Mouse (Mus musculus) kidney, adult 2 months (tissue): ENCODE data around the gene Rabac1. TPM values are rescaled to one million over a fixed set of nuclear protein-coding genes. Genes with fewer than 3 reads are reported as not detected.

Experiments used
- DNase-seq: peaks from one replicate; pipeline ENCODE4 v3.0.0; 2021
- H3K27ac ChIP-seq: fragments of 200-500 bp; 2 replicates; pipeline ENCODE4 v1.5.1; 2012; ENCODE audit warnings: low read depth, low read length, control low read depth, inconsistent platforms; ENCODE audit not compliant: insufficient read depth
- H3K27me3 ChIP-seq: fragments of 200-500 bp; replicated peaks from 2 replicates; pipeline ENCODE4 v1.6.1; 2012; ENCODE audit warnings: mild to moderate bottlenecking, moderate library complexity, low read length, inconsistent platforms; ENCODE audit not compliant: control insufficient read depth, insufficient read depth
- H3K36me3 ChIP-seq: fragments of 200-500 bp; 2 replicates; pipeline ENCODE4 v1.6.1; 2012; ENCODE audit warnings: mild to moderate bottlenecking, moderate library complexity, low read length, inconsistent platforms; ENCODE audit not compliant: control insufficient read depth, insufficient read depth
- H3K4me1 ChIP-seq: fragments of 200-500 bp; 2 replicates; pipeline ENCODE4 v1.6.1; 2011; ENCODE audit warnings: low read length; ENCODE audit not compliant: control insufficient read depth, insufficient read depth
- H3K4me3 ChIP-seq: fragments of 200-500 bp; 2 replicates; pipeline ENCODE4 v1.5.1; 2011; ENCODE audit warnings: mild to moderate bottlenecking, low read depth, low read length, control low read depth; ENCODE audit not compliant: insufficient read depth
- CTCF ChIP-seq: fragments of 200-500 bp; conservative IDR thresholded peaks from 2 replicates; pipeline ENCODE4 v1.5.1; 2011; ENCODE audit warnings: low read depth, mild to moderate bottlenecking, control low read depth, low read length, moderate library complexity, mixed read lengths; ENCODE audit not compliant: insufficient read depth, insufficient read length
- POLR2A ChIP-seq: fragments of 200-500 bp; IDR thresholded peaks from one replicate; pipeline ENCODE4 v1.6.1; 2011; ENCODE audit warnings: low read depth, low read length, control low read depth
- WGBS: fragments of 180-500 bp; shearing (Covaris S2); methylation state at CpG from one replicate; pipeline ENCODE4 v1.1.7; 2018; 5-methylcytosine and 5-hydroxymethylcytosine counted together
- polyA plus RNA-seq: library from polyadenylated mRNA; depleted of rRNA; stranded (reverse); fragments of >200 nt; gene quantifications from 2 replicates; pipeline ENCODE4 v1.2.3, GENCODE M21; 2012

Rabac1 gene
- polyA plus RNA-seq, 1 experiment = 549 TPM

- 60% methylated on average over 7 of the region's 7 CpGs for WGBS
- no peaks in the 10 kb centered on the region; the same call in 1 of the 2 replicates for H3K27me3 ChIP-seq
- H3K36me3 ChIP-seq = no peaks in the 10 kb centered on the region
- DNase-seq = no peak
- TF ChIP-seq CTCF (no peak), POLR2A (no peak)
- H3K4me1 ChIP-seq = no peaks in the 10 kb centered on the region
- H3K27ac ChIP-seq = no peak overlapping the region
- no peak overlapping the region for H3K4me3 ChIP-seq
Measured at GRCm38 (mm10) chr7:25000211-25000610, 27.7 kb upstream of the Rabac1 start.

- Histone ChIP-seq H3K27me3 (no peaks in the 10 kb centered on the region), H3K4me1 (no peaks in the 10 kb centered on the region), H3K27ac (no peak overlapping the region), H3K36me3 (no peaks in the 10 kb centered on the region), H3K4me3 (no peak overlapping the region)
- DNase-seq = no peak
- TF ChIP-seq POLR2A = no peak
- no peak for TF ChIP-seq CTCF
- WGBS = 61% methylated on average over 6 of the region's 6 CpGs
Measured at GRCm38 (mm10) chr7:24993081-24993480, 20.5 kb upstream of the Rabac1 start.

GRCm38 (mm10) chr7:24990478-24990877 is 17.9 kb upstream of the Rabac1 start:
- Histone ChIP-seq H3K27ac (no peak overlapping the region), H3K27me3 (no peaks in the 10 kb centered on the region), H3K4me1 (no peaks in the 10 kb centered on the region), H3K36me3 (no peaks in the 10 kb centered on the region), H3K4me3 (no peak overlapping the region)
- no peak for TF ChIP-seq POLR2A
- no peak for TF ChIP-seq CTCF
- no peak for DNase-seq
- 82% methylated on average over 8 of the region's 8 CpGs for WGBS

DNA sequence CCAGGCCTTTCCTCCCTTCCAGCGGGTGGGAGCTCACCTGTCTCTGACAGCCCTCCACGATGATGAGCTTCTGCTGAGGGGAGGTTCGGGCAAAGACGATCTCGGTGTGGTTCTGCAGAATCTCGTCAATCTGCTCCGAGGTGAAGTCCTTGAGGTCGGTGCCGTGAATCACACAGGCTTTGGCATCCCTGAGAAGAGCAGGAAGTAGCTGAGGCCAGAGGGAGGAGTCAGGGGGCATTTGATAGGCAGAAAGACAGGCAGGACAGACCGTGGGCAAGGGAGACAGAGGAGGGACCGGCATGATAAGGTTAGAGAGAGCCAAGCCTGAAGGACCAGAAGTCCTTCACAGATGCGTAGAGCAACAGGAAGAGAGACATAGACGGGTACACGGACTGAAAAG is 15.4 kb upstream of the Rabac1 start:
- H3K36me3 ChIP-seq = no peaks in the 10 kb centered on the region
- no peak for DNase-seq
- TF ChIP-seq POLR2A (no peak), CTCF (no peak)
- no peak overlapping the region for H3K27ac ChIP-seq
- WGBS = 79% methylated on average over 14 of the region's 14 CpGs
- H3K4me3 ChIP-seq = no peak overlapping the region
- H3K4me1 ChIP-seq = no peaks in the 10 kb centered on the region
- H3K27me3 ChIP-seq = no peaks in the 10 kb centered on the region

- 63% methylated on average over 5 of the region's 5 CpGs for WGBS
- Histone ChIP-seq H3K27me3 (no peaks in the 10 kb centered on the region), H3K27ac (no peak overlapping the region), H3K4me1 (no peaks in the 10 kb centered on the region), H3K4me3 (no peak overlapping the region), H3K36me3 (no peaks in the 10 kb centered on the region)
- TF ChIP-seq POLR2A = no peak
- 0 out of 2 replicates have a peak, but pooled peaks have one; percentile 29 for TF ChIP-seq CTCF
- DNase-seq = no peak
Measured at GRCm38 (mm10) chr7:24985799-24986198, 13.2 kb upstream of the Rabac1 start.

DNA sequence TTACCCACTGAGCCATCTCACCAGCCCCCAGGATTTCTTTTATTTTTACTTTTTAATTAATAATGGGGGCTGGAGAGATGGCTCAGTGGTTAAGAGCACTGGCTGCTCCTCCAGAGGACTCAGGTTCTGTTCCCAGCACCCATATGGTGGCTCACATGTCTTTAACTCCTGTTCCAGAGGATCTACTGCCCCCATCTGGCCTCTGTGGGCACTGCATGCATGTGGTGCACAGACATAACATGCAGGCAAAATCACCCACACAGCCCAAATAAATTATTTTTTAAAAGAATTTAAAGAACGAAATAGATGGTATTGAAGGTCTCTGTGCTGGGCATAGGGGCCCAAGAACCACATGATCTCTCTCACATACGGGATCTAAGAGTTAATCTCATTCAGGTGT is 11.8 kb upstream of the Rabac1 start:
- Histone ChIP-seq H3K27ac (no peak overlapping the region), H3K4me1 (no peaks in the 10 kb centered on the region), H3K27me3 (no peaks in the 10 kb centered on the region), H3K36me3 (no peaks in the 10 kb centered on the region), H3K4me3 (no peak overlapping the region)
- TF ChIP-seq CTCF (no peak), POLR2A (no peak)
- WGBS = 96% methylated on average over 2 of the region's 2 CpGs
- no peak for DNase-seq

GRCm38 (mm10) chr7:24983396-24983795 is 10.8 kb upstream of the Rabac1 start:
- H3K4me1 ChIP-seq = no peaks in the 10 kb centered on the region
- DNase-seq = no peak
- TF ChIP-seq CTCF = no peak
- TF ChIP-seq POLR2A = no peak
- H3K27me3 ChIP-seq = no peaks in the 10 kb centered on the region
- 78% methylated on average over 5 of the region's 5 CpGs for WGBS
- H3K27ac ChIP-seq = no peak overlapping the region
- no peaks in the 10 kb centered on the region for H3K36me3 ChIP-seq
- H3K4me3 ChIP-seq = no peak overlapping the region

GRCm38 (mm10) chr7:24980439-24980838 is 7.9 kb upstream of the Rabac1 start:
- TF ChIP-seq CTCF (no peak), POLR2A (no peak)
- no peaks in the 10 kb centered on the region for H3K4me1 ChIP-seq
- 82% methylated on average over 7 of the region's 7 CpGs for WGBS

More at GRCm38 (mm10) chr7:24980439-24980838, 7.9 kb upstream of the Rabac1 start:
- H3K27ac ChIP-seq = no peak overlapping the region
- no peaks in the 10 kb centered on the region for H3K27me3 ChIP-seq
- no peak overlapping the region for H3K4me3 ChIP-seq
- DNase-seq = no peak
- H3K36me3 ChIP-seq = no peaks in the 10 kb centered on the region
